Mouse (Mus musculus): ENCODE measurements around the gene Acot8. TPM values are rescaled to one million over a fixed set of nuclear protein-coding genes. Genes with fewer than 3 reads are reported as not detected.

Acot8 gene
- polyA plus RNA-seq, 1 experiment from 2014 or later, result 24.2 TPM

- no peak for ATAC-seq (ENCODE audit: low read depth)
- Histone ChIP-seq H3K4me3 (ENCODE audit: low read depth, low read length) (no peak overlapping the region), H3K27me3 (ENCODE audit: control insufficient read depth, insufficient read depth, low read length) (no peaks in the 10 kb centered on the region), H3K4me2 (ENCODE audit: low read depth, low read length) (no peak overlapping the region), H3K27ac (ENCODE audit: low read depth, low read length) (no peak overlapping the region), H3K9me3 (ENCODE audit: control insufficient read depth, low read length) (no peaks in the 10 kb centered on the region), H3K9ac (replicated peaks; ENCODE audit: low read depth, low read length) (no peak overlapping the region), H3K4me1 (ENCODE audit: control insufficient read depth, insufficient read depth, low read length) (no peaks in the 10 kb centered on the region), H3K36me3 (ENCODE audit: control insufficient read depth, insufficient read depth, low read length) (peaks cover 14% of the 10 kb centered on the region)
- 81% methylated on average over 4 of the region's 4 CpGs for WGBS
These were observed 16.3 kb downstream of the Acot8 start for GRCm38 (mm10) chr2:164788411-164788810.

- H3K36me3 ChIP-seq (ENCODE audit: control insufficient read depth, insufficient read depth, low read length), result peaks cover 11% of the 10 kb centered on the region
- H3K4me2 ChIP-seq (ENCODE audit: low read depth, low read length), result no peak overlapping the region
- no peak overlapping the region for H3K4me3 ChIP-seq (ENCODE audit: low read depth, low read length)
- no peaks in the 10 kb centered on the region for H3K27me3 ChIP-seq (ENCODE audit: control insufficient read depth, insufficient read depth, low read length)
- no peaks in the 10 kb centered on the region for H3K4me1 ChIP-seq (ENCODE audit: control insufficient read depth, insufficient read depth, low read length)
- WGBS, result 85% methylated on average over 10 of the region's 10 CpGs
- no peak for ATAC-seq (ENCODE audit: low read depth)
- H3K9me3 ChIP-seq (ENCODE audit: control insufficient read depth, low read length), result no peaks in the 10 kb centered on the region
- no peak overlapping the region for H3K9ac ChIP-seq (replicated peaks; ENCODE audit: low read depth, low read length)
- no peak overlapping the region for H3K27ac ChIP-seq (ENCODE audit: low read depth, low read length)
These were observed 16.9 kb downstream of the Acot8 start for GRCm38 (mm10) chr2:164787779-164788178.

GRCm38 (mm10) chr2:164787032-164787431 is 17.6 kb downstream of the Acot8 start:
- Histone ChIP-seq H3K36me3 (ENCODE audit: control insufficient read depth, insufficient read depth, low read length) (peaks cover 4% of the 10 kb centered on the region; the same call in 1 of the 2 replicates), H3K4me2 (ENCODE audit: low read depth, low read length) (peak overlapping the region; percentile 86), H3K4me1 (ENCODE audit: control insufficient read depth, insufficient read depth, low read length) (no peaks in the 10 kb centered on the region), H3K27ac (ENCODE audit: low read depth, low read length) (no peak overlapping the region), H3K27me3 (ENCODE audit: control insufficient read depth, insufficient read depth, low read length) (no peaks in the 10 kb centered on the region), H3K9me3 (ENCODE audit: control insufficient read depth, low read length) (no peaks in the 10 kb centered on the region), H3K9ac (replicated peaks; ENCODE audit: low read depth, low read length) (no peak overlapping the region; the same call in 1 of the 2 replicates), H3K4me3 (ENCODE audit: low read depth, low read length) (peak overlapping the region; percentile 65; the same call in 1 of the 2 replicates)
- WGBS, result 90% methylated on average over 3 of the region's 3 CpGs
- no peak for ATAC-seq (ENCODE audit: low read depth)

GRCm38 (mm10) chr2:164786388-164786885 is 18.2 kb downstream of the Acot8 start:
- Histone ChIP-seq H3K4me1 (ENCODE audit: control insufficient read depth, insufficient read depth, low read length) (no peaks in the 10 kb centered on the region), H3K27ac (ENCODE audit: low read depth, low read length) (peak overlapping the region; percentile 64; the same call in 1 of the 2 replicates), H3K36me3 (ENCODE audit: control insufficient read depth, insufficient read depth, low read length) (no peaks in the 10 kb centered on the region; the same call in 1 of the 2 replicates), H3K27me3 (ENCODE audit: control insufficient read depth, insufficient read depth, low read length) (no peaks in the 10 kb centered on the region), H3K4me3 (ENCODE audit: low read depth, low read length) (peak overlapping the region; percentile 65), H3K9me3 (ENCODE audit: control insufficient read depth, low read length) (no peaks in the 10 kb centered on the region), H3K9ac (replicated peaks; ENCODE audit: low read depth, low read length) (peak overlapping the region; percentile 76), H3K4me2 (ENCODE audit: low read depth, low read length) (peak overlapping the region; percentile 86)
- 11% methylated on average over 15 of the region's 15 CpGs for WGBS
- ATAC-seq (ENCODE audit: low read depth), result no peak

DNA sequence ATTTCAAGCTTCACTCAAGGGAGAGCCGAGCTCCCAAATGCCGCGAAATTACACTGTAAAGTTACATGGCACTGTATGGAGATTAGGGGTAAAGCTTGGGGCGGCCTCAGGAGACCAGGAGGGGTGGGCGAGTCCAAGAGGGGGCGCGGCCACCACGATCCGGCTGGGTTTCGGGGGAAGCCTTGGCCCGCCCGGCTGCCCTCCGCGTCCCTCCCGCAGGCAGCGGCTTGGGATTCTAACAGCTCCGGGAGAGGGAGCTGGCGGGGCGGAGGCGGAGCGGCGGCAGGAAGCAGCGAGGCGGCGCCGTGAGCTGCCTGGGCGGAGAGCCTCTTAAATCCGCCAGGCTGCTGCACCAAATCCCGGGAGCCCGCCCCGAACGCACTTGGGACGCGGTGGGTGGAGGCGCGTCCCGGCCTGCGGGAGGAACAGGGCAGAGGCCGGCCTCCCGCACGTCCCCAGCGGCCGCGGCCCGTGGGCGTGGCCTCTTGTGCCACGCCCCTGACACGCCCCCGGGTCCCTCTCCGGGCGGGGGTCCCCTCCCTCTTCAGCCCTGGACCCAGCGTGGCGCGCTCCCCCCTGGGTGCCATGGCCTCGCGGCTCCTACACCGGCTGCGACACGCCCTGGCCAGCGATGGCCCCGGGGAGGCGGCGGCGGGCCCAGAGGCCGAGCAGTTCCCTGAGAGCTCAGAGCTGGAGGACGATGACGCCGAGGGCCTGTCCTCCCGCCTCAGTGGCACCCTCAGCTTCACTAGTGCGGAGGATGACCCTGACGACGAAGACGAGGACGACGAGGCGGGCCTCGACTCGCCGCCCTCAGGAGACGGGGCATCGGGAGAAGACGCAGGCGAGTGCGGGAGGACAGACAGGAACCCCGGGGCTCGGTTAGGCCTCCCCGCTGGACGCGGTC is 18.9 kb downstream of the Acot8 start, which contains the start of gene Snx21:
Gene Snx21 (plus strand): TSS at position 343 of the 907 bp plus-strand sequence.
- peak; percentile 76 for ATAC-seq (ENCODE audit: low read depth)

DNA sequence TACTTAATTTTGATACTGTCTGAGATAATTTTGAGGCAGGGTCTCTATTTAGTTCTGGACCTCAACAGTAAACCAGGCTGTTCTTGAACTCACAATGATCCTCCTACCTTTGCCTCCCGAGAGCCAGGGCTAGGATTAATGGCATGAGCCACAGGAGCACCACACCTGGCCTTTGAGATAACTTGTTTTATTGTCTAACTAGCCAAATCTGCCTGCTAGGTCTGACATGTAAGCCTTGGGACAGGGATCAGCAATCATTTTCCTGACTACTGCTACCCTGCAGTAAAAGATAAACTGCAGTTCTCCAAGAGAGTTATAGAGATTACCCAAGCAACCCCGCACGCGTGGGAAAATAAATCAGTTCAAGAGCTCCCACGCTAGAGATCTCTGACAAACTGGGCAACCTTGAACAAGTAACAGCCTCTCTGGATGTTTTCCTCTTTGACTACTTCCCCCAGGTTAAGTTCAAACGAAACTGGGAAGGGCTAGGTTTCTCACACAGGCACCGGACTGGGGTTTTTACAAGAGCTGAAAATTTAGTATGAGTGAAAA is 19.7 kb downstream of the Acot8 start:
- Histone ChIP-seq H3K4me1 (ENCODE audit: control insufficient read depth, insufficient read depth, low read length) (no peaks in the 10 kb centered on the region), H3K36me3 (ENCODE audit: control insufficient read depth, insufficient read depth, low read length) (no peaks in the 10 kb centered on the region; the same call in 1 of the 2 replicates), H3K27me3 (ENCODE audit: control insufficient read depth, insufficient read depth, low read length) (no peaks in the 10 kb centered on the region), H3K9me3 (ENCODE audit: control insufficient read depth, low read length) (no peaks in the 10 kb centered on the region), H3K4me3 (ENCODE audit: low read depth, low read length) (peak overlapping the region; percentile 65), H3K9ac (replicated peaks; ENCODE audit: low read depth, low read length) (peak overlapping the region; percentile 76), H3K4me2 (ENCODE audit: low read depth, low read length) (peak overlapping the region; percentile 86), H3K27ac (ENCODE audit: low read depth, low read length) (peak overlapping the region; percentile 64; the same call in 1 of the 2 replicates)
- no peak for ATAC-seq (ENCODE audit: low read depth)
- WGBS, result 12% methylated on average over 7 of the region's 7 CpGs

More for the DNA sequence above, 18.9 kb downstream of the Acot8 start, which contains the start of gene Snx21:
- peak within 1 kb of the TSS; percentile 76 for H3K9ac ChIP-seq (replicated peaks; ENCODE audit: low read depth, low read length)
- H3K36me3 ChIP-seq (ENCODE audit: control insufficient read depth, insufficient read depth, low read length), result no peaks in the 10 kb centered on the region; the same call in 1 of the 2 replicates
- WGBS, result under 1% methylated on average over 68 of the region's 89 CpGs
- H3K4me3 ChIP-seq (ENCODE audit: low read depth, low read length), result peak within 1 kb of the TSS; percentile 65
- no peaks in the 10 kb centered on the region for H3K27me3 ChIP-seq (ENCODE audit: control insufficient read depth, insufficient read depth, low read length)
- no peaks in the 10 kb centered on the region for H3K9me3 ChIP-seq (ENCODE audit: control insufficient read depth, low read length)
- H3K4me1 ChIP-seq (ENCODE audit: control insufficient read depth, insufficient read depth, low read length), result no peaks in the 10 kb centered on the region
- H3K4me2 ChIP-seq (ENCODE audit: low read depth, low read length), result peak within 1 kb of the TSS; percentile 86
- H3K27ac ChIP-seq (ENCODE audit: low read depth, low read length), result peak within 1 kb of the TSS; percentile 64

- ATAC-seq (ENCODE audit: low read depth), result no peak
- Histone ChIP-seq H3K4me3 (ENCODE audit: low read depth, low read length) (no peak overlapping the region), H3K4me2 (ENCODE audit: low read depth, low read length) (no peak overlapping the region), H3K9ac (replicated peaks; ENCODE audit: low read depth, low read length) (no peak overlapping the region), H3K27ac (ENCODE audit: low read depth, low read length) (no peak overlapping the region), H3K27me3 (ENCODE audit: control insufficient read depth, insufficient read depth, low read length) (no peaks in the 10 kb centered on the region), H3K4me1 (ENCODE audit: control insufficient read depth, insufficient read depth, low read length) (no peaks in the 10 kb centered on the region), H3K9me3 (ENCODE audit: control insufficient read depth, low read length) (no peaks in the 10 kb centered on the region), H3K36me3 (ENCODE audit: control insufficient read depth, insufficient read depth, low read length) (no peaks in the 10 kb centered on the region)
- WGBS, result 82% methylated on average over 7 of the region's 7 CpGs
These were observed 20.6 kb downstream of the Acot8 start for GRCm38 (mm10) chr2:164783926-164784581.

GRCm38 (mm10) chr2:164781876-164782275 is 22.8 kb downstream of the Acot8 start:
- Histone ChIP-seq H3K9ac (replicated peaks; ENCODE audit: low read depth, low read length) (no peak overlapping the region), H3K36me3 (ENCODE audit: control insufficient read depth, insufficient read depth, low read length) (no peaks in the 10 kb centered on the region), H3K4me1 (ENCODE audit: control insufficient read depth, insufficient read depth, low read length) (no peaks in the 10 kb centered on the region), H3K4me2 (ENCODE audit: low read depth, low read length) (no peak overlapping the region), H3K27me3 (ENCODE audit: control insufficient read depth, insufficient read depth, low read length) (no peaks in the 10 kb centered on the region), H3K27ac (ENCODE audit: low read depth, low read length) (no peak overlapping the region), H3K9me3 (ENCODE audit: control insufficient read depth, low read length) (no peaks in the 10 kb centered on the region), H3K4me3 (ENCODE audit: low read depth, low read length) (no peak overlapping the region)
- no peak for ATAC-seq (ENCODE audit: low read depth)
- 78% methylated on average over 4 of the region's 4 CpGs for WGBS

Measured in neural tube, embryonic 14.5 days (tissue).